Mouse (Mus musculus) right cerebral cortex, postnatal 4 days (tissue): ENCODE measurements around the gene Sacm1l.
A peak's percentile ranks its signal among the peaks of the same experiment; 100 is the strongest.

Experiments used
- DNase-seq: peaks from one replicate; pipeline ENCODE4 v3.0.0-alpha.2; 2022

Sacm1l gene

GRCm38 (mm10) chr9:123589240-123589910 is 59.8 kb downstream of the Sacm1l start:
- no peak for DNase-seq

GRCm38 (mm10) chr9:123595194-123595593 is 65.6 kb downstream of the Sacm1l start:
- DNase-seq, result no peak

- no peak for DNase-seq
Measured at GRCm38 (mm10) chr9:123596910-123597309, 67.4 kb downstream of the Sacm1l start.

- no peak for DNase-seq
Measured at GRCm38 (mm10) chr9:123597376-123597775, 67.8 kb downstream of the Sacm1l start.

GRCm38 (mm10) chr9:123601529-123601928 is 72.0 kb downstream of the Sacm1l start:
- DNase-seq, result no peak

- no peak for DNase-seq
Measured at GRCm38 (mm10) chr9:123620311-123621098, 90.9 kb downstream of the Sacm1l start.

GRCm38 (mm10) chr9:123624741-123625140 is 95.2 kb downstream of the Sacm1l start:
- no peak for DNase-seq

GRCm38 (mm10) chr9:123625821-123626220 is 96.3 kb downstream of the Sacm1l start:
- DNase-seq, result no peak

GRCm38 (mm10) chr9:123631666-123632065 is 102.1 kb downstream of the Sacm1l start:
- no peak for DNase-seq

- DNase-seq, result no peak
Measured at GRCm38 (mm10) chr9:123632281-123632680, 102.7 kb downstream of the Sacm1l start, which contains the start of gene Slc6a20b. Slc6a20b (minus strand) TSS chr9:123632565.

- DNase-seq, result no peak
Measured at GRCm38 (mm10) chr9:123632993-123633392, 103.4 kb downstream of the Sacm1l start.

- DNase-seq, result no peak
Measured at GRCm38 (mm10) chr9:123636771-123637170, 107.2 kb downstream of the Sacm1l start.

GRCm38 (mm10) chr9:123638231-123638630 is 108.7 kb downstream of the Sacm1l start:
- no peak for DNase-seq

- peak; percentile 11 for DNase-seq
Measured at GRCm38 (mm10) chr9:123638668-123639089, 109.1 kb downstream of the Sacm1l start.

GRCm38 (mm10) chr9:123640106-123640505 is 110.5 kb downstream of the Sacm1l start:
- DNase-seq, result no peak
